Mouse (Mus musculus) heart, adult 2 months (tissue): ENCODE data around the gene Synrg. TPM values are rescaled to one million over a fixed set of nuclear protein-coding genes. Genes with fewer than 3 reads are reported as not detected.

ENCODE experiments used
- DNase-seq, 2 experiments: peaks; one replicate each; pipeline ENCODE4 v3.0.0; 2021
- H3K27ac ChIP-seq: fragments of 200-600 bp; 2 replicates; pipeline ENCODE4 v1.8.1; 2022
- H3K27me3 ChIP-seq: fragments of 200-500 bp; 2 replicates; pipeline ENCODE4 v1.6.1; 2012; ENCODE audit warnings: mild to moderate bottlenecking, low read length, inconsistent platforms, mixed read lengths; ENCODE audit not compliant: control insufficient read depth, insufficient read depth
- H3K36me3 ChIP-seq: fragments of 200-500 bp; 2 replicates; pipeline ENCODE4 v1.6.1; 2012; ENCODE audit warnings: low read length, inconsistent platforms; ENCODE audit not compliant: control insufficient read depth, insufficient read depth
- H3K4me1 ChIP-seq: fragments of 200-500 bp; 2 replicates; pipeline ENCODE4 v1.6.1; 2011; ENCODE audit warnings: low read length; ENCODE audit not compliant: control insufficient read depth, insufficient read depth
- H3K4me3 ChIP-seq: fragments of 200-600 bp; 2 replicates; pipeline ENCODE4 v1.8.1; 2022
- H3K79me2 ChIP-seq: fragments of 200-500 bp; replicated peaks from 2 replicates; pipeline ENCODE4 v1.6.1; 2012; ENCODE audit warnings: mild to moderate bottlenecking, inconsistent platforms, low read length, moderate library complexity, mixed read lengths; ENCODE audit not compliant: control insufficient read depth, insufficient read depth
- H3K9ac ChIP-seq: fragments of 200-500 bp; 2 replicates; pipeline ENCODE4 v1.6.1; 2012; ENCODE audit warnings: low read depth, mild to moderate bottlenecking, control low read depth, inconsistent platforms, low read length, mixed read lengths
- CTCF ChIP-seq: fragments of 200-600 bp; IDR thresholded peaks from 2 replicates; pipeline ENCODE4 v1.8.1; 2022; ENCODE audit warnings: antibody characterized with exemption, mild to moderate bottlenecking, moderate library complexity
- EP300 ChIP-seq: fragments of 200-500 bp; IDR thresholded peaks from 2 replicates; pipeline ENCODE4 v1.6.1; 2011; ENCODE audit warnings: low read depth, low read length, control low read depth; ENCODE audit not compliant: insufficient read depth
- POLR2A ChIP-seq: fragments of 200-500 bp; IDR thresholded peaks from 2 replicates; pipeline ENCODE4 v1.6.1; 2011; ENCODE audit warnings: mild to moderate bottlenecking, low read depth, low read length, control low read depth; ENCODE audit not compliant: insufficient read depth
- WGBS: fragments of 180-500 bp; shearing (Covaris S2); methylation state at CpG from one replicate; pipeline ENCODE4 v1.1.7; 2018; 5-methylcytosine and 5-hydroxymethylcytosine counted together
- intact Hi-C: fragments of 180-260 bp; cut with DNase I; formaldehyde crosslinking; loops from one replicate; pipeline ENCODE4 v1.15.1; 2025
- polyA plus RNA-seq: library from polyadenylated mRNA; depleted of rRNA; stranded (reverse); fragments of >200 nt; gene quantifications from 2 replicates; pipeline ENCODE4 v1.2.3, GENCODE M21; 2012
- total RNA-seq, 2 experiments: library from RNA; stranded (reverse); gene quantifications; 2 replicates each; pipeline ENCODE4 v1.2.3; 2021

Synrg gene
- total and polyA plus RNA-seq, 3 experiments: 12.2 to 28.1 (median 23.7) TPM

DNA sequence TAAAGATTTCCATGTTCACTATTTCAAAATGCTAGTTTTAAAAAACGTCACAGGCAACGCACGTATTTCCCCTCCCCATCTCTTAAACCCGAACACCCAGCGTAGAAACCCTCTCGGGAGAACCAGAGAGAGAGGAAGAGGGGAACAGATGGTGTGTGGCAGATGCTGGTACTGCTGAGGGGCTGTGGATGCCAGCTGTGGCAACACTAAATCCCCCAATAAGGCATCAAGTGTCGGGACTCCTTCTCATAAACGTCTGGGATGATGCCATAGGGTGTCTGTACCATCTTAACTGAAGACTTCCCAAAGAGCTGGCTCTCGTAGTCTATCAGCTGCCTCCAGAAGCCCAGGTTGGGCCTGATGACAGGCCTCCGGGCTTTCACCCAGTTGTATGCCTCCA is 84.2 kb downstream of the Synrg start:
- WGBS: 76% methylated on average over 10 of the region's 10 CpGs
- Histone ChIP-seq H3K27me3 (no peaks in the 10 kb centered on the region), H3K79me2 (no peaks in the 10 kb centered on the region), H3K36me3 (no peaks in the 10 kb centered on the region), H3K4me1 (no peaks in the 10 kb centered on the region), H3K9ac (no peak overlapping the region), H3K4me3 (no peak overlapping the region), H3K27ac (no peak overlapping the region)
- intact Hi-C loops: no loop called here
- no peak for TF ChIP-seq CTCF
- no peak for TF ChIP-seq POLR2A
- TF ChIP-seq EP300: no peak
- no peak for DNase-seq

DNA sequence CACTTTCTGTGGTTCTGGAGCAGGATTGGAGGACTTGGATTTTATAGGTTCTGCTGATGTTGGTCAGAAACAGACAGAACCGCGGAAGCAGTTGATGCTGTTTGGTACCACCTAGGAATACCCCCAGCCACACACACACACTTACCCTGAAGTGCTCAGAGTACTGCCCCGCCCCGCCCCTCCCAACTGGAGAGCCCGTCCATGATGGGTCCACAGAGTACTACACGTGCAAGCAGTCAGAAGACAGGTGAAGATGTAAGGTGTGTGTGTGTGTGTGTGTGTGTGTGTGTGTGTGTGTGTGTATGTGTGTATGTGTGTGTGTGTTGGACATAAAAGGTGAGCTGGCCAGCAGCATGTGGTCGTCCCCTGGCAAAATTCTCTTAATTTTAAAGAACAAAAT is 88.8 kb downstream of the Synrg start:
- H3K4me1 ChIP-seq: no peaks in the 10 kb centered on the region
- WGBS: 86% methylated on average over 7 of the region's 7 CpGs
- H3K27me3 ChIP-seq: no peaks in the 10 kb centered on the region
- no peak overlapping the region for H3K4me3 ChIP-seq
- H3K79me2 ChIP-seq: no peaks in the 10 kb centered on the region
- no peak overlapping the region for H3K27ac ChIP-seq
- DNase-seq: no peak
- no peak overlapping the region for H3K9ac ChIP-seq
- TF ChIP-seq EP300 (no peak), CTCF (no peak), POLR2A (no peak)
- no peaks in the 10 kb centered on the region for H3K36me3 ChIP-seq
- intact Hi-C loops: no loop called here

DNA sequence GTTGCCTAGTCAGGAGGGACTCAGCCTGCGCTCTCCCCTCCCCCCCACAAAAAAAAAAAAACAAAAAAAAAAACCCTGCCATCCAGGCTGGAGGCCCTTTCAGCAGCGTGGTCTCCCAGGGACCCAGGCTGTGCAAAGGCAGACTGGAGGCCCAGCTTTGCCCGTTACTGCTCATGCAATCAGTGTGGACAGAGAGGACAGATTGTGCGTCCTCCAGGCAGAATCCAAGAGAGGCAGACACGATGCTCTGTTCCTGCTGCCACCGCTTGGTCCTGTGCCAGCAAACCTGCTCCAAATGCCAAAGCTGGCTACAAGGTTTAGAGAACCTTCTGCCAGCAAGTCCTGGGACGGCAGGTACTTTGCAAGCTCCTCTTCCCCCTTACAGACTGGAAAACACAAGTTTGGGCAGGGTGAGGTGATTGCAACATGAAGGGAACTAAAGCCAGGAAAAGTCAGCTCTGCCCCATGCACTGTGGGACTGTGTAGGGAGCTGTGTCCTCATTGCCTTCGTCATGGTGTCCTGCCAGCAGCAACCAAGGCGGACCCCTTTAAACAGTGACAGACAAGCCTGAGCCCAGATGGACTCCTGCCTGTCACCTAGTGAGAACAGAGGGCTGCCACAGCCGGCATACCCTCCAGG is 89.4 kb downstream of the Synrg start:
- Histone ChIP-seq H3K9ac (no peak overlapping the region), H3K27ac (no peak overlapping the region), H3K4me3 (no peak overlapping the region), H3K27me3 (no peaks in the 10 kb centered on the region), H3K4me1 (no peaks in the 10 kb centered on the region), H3K79me2 (no peaks in the 10 kb centered on the region), H3K36me3 (no peaks in the 10 kb centered on the region)
- WGBS: 56% methylated on average over 10 of the region's 10 CpGs
- peak in 1 of 2 experiments; percentile 22 for DNase-seq
- intact Hi-C loops: no loop called here
- TF ChIP-seq POLR2A: no peak
- no peak for TF ChIP-seq EP300

DNA sequence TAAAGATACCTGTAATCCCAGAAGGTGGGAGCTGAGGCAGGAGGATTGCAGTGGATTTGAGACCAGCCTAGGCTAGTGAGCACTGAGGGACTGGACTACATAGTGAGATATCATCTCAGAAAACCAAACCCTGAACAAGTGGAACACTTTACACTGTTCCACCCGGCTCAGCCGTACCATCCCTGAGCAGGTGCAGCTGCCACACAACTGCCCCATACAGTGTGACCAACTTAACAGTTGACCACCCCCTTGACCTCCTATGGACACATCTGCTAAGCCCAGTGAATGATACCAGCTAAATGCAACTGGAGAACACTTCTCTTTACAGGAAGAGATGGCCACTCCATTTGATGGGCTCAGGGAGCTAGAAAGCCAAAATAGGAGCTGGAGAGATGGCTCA is 93.2 kb downstream of the Synrg start:
- Histone ChIP-seq H3K4me1 (no peaks in the 10 kb centered on the region), H3K79me2 (no peaks in the 10 kb centered on the region), H3K4me3 (no peak overlapping the region), H3K36me3 (no peaks in the 10 kb centered on the region), H3K27me3 (no peaks in the 10 kb centered on the region), H3K9ac (no peak overlapping the region), H3K27ac (no peak overlapping the region)
- intact Hi-C loops: no loop called here
- TF ChIP-seq POLR2A (no peak), EP300 (no peak), CTCF (no peak)
- DNase-seq: no peak
- WGBS: 90% methylated on average over 2 of the region's 2 CpGs

DNA sequence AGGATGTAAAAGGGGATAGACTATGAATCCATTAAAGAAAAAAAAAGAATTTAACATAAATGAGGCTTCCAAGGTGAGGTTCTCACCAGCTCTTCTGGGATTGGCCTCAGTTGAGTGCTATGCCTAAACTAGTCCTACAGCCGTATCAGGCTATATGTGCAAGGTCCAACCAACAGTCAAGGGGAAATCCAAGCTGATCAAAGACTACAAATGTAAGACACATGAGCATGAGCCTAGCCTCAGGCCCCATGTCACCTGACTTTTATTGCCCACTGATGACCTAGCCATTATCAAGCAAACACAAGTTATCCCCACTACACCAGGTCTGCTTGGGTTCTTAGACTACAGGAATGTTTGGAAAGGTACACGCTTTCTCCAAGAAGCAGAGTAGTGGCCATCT is 95.6 kb downstream of the Synrg start:
- intact Hi-C loops: no loop called here
- Histone ChIP-seq H3K9ac (no peak overlapping the region), H3K36me3 (no peaks in the 10 kb centered on the region), H3K4me3 (no peak overlapping the region), H3K27ac (no peak overlapping the region), H3K4me1 (no peaks in the 10 kb centered on the region), H3K79me2 (no peaks in the 10 kb centered on the region), H3K27me3 (no peaks in the 10 kb centered on the region)
- no peak for DNase-seq
- no peak for TF ChIP-seq EP300
- no peak for TF ChIP-seq CTCF
- 93% methylated on average over 2 of the region's 2 CpGs for WGBS

DNA sequence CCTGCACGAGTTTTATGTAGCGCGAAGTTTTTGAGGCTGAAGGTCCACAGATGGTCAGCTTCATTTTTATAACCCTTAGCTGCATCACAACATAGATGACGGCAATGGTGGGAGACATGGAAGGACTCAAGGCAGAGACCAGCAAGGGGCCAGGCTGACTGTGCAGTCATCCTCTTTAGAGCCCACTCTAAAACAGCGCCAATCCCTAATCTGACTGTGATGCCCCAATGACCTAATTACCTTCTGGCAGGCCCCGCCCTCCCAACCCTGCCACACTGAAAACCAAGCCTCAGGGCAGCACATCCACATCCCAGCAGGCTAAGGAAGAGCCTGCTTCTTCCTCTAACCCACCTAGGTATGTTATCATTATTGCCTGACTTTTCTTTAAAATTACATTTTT is 96.4 kb downstream of the Synrg start:
- Histone ChIP-seq H3K27me3 (no peaks in the 10 kb centered on the region), H3K36me3 (no peaks in the 10 kb centered on the region), H3K4me1 (no peaks in the 10 kb centered on the region), H3K9ac (no peak overlapping the region), H3K79me2 (no peaks in the 10 kb centered on the region), H3K27ac (no peak overlapping the region), H3K4me3 (no peak overlapping the region)
- TF ChIP-seq POLR2A: no peak
- no peak for TF ChIP-seq CTCF
- no peak for TF ChIP-seq EP300
- WGBS: 84% methylated on average over 6 of the region's 6 CpGs
- intact Hi-C loops: no loop called here
- no peak for DNase-seq
